Mouse (Mus musculus) midbrain, embryonic 16.5 days (tissue): Measurements from ENCODE around the gene Iqce. TPM values are rescaled to one million over a fixed set of nuclear protein-coding genes. Genes with fewer than 3 reads are reported as not detected.

Experiments used
- ATAC-seq: fragments of 200-750 bp; cut with Nextera tagmentation; 2 replicates; pipeline ENCODE4 v1.8.0; 2017; ENCODE audit warnings: moderate TSS enrichment
- H3K27ac ChIP-seq: fragments of 300-500 bp; sonication (generic); 2 replicates; pipeline ENCODE4 v1.5.1; 2014; ENCODE audit warnings: mild to moderate bottlenecking, low read length, mixed read lengths
- H3K27me3 ChIP-seq: fragments of 300-500 bp; sonication (generic); 2 replicates; pipeline ENCODE4 v1.6.1; 2014; ENCODE audit warnings: low read depth, low read length, mixed read lengths; ENCODE audit not compliant: control insufficient read depth, insufficient read depth
- H3K36me3 ChIP-seq: fragments of 300-500 bp; sonication (generic); 2 replicates; pipeline ENCODE4 v1.6.1; 2014; ENCODE audit warnings: mild to moderate bottlenecking, low read length, moderate library complexity, mixed read lengths; ENCODE audit not compliant: control insufficient read depth, insufficient read depth
- H3K4me1 ChIP-seq: fragments of 300-500 bp; sonication (generic); 2 replicates; pipeline ENCODE4 v1.6.1; 2014; ENCODE audit warnings: mild to moderate bottlenecking, low read length, mixed read lengths; ENCODE audit not compliant: control insufficient read depth, insufficient read depth
- H3K4me2 ChIP-seq: fragments of 300-500 bp; sonication (generic); 2 replicates; pipeline ENCODE4 v1.6.1; 2014; ENCODE audit warnings: mild to moderate bottlenecking, low read length, mixed read lengths
- H3K4me3 ChIP-seq: fragments of 300-500 bp; sonication (generic); 2 replicates; pipeline ENCODE4 v1.5.1; 2014; ENCODE audit warnings: low read depth, mild to moderate bottlenecking, low read length, moderate library complexity, mixed read lengths
- H3K9ac ChIP-seq: fragments of 300-500 bp; sonication (generic); 2 replicates; pipeline ENCODE4 v1.6.1; 2014; ENCODE audit warnings: low read depth, low read length, mixed read lengths
- H3K9me3 ChIP-seq: fragments of 300-500 bp; sonication (generic); replicated peaks from 2 replicates; pipeline ENCODE4 v1.6.1; 2014; ENCODE audit warnings: mild to moderate bottlenecking, low read length, mixed read lengths; ENCODE audit not compliant: control insufficient read depth, poor library complexity, severe bottlenecking
- WGBS: fragments of 180-500 bp; shearing (Covaris S2); extraction: QIAGEN DNeasy Blood & Tissue Kit; methylation state at CpG from one replicate; pipeline ENCODE4 v1.1.7; 2014; 5-methylcytosine and 5-hydroxymethylcytosine counted together
- polyA plus RNA-seq: library from polyadenylated mRNA; unstranded; fragments of >200 nt; fragmentation: Nextera tagmentation; extraction: Ambion mirVana; gene quantifications from 2 replicates; pipeline ENCODE4 v1.2.1, GENCODE M21; 2015

The Iqce gene
- polyA plus RNA-seq, 1 experiment from 2014 or later, result 31.5 TPM

- Histone ChIP-seq H3K9ac (0 out of 2 replicates have a peak overlapping the region, but pooled peaks have one; percentile 12), H3K4me1 (peaks cover 17% of the 10 kb centered on the region), H3K36me3 (peaks cover 16% of the 10 kb centered on the region), H3K4me3 (no peak overlapping the region), H3K9me3 (no peaks in the 10 kb centered on the region), H3K4me2 (no peak overlapping the region), H3K27me3 (no peaks in the 10 kb centered on the region), H3K27ac (no peak overlapping the region)
- WGBS, result 84% methylated on average over 9 of the region's 9 CpGs
- ATAC-seq, result no peak
Measured at GRCm38 (mm10) chr5:140699776-140700175, 2.4 kb downstream of the Iqce start.

GRCm38 (mm10) chr5:140695987-140696386 lies 6.2 kb downstream of the Iqce start:
- Histone ChIP-seq H3K9me3 (no peaks in the 10 kb centered on the region), H3K27me3 (no peaks in the 10 kb centered on the region), H3K9ac (no peak overlapping the region), H3K4me3 (no peak overlapping the region), H3K4me2 (no peak overlapping the region), H3K27ac (no peak overlapping the region), H3K4me1 (peaks cover 5% of the 10 kb centered on the region), H3K36me3 (peaks cover 23% of the 10 kb centered on the region)
- no peak for ATAC-seq
- 86% methylated on average over 7 of the region's 7 CpGs for WGBS

- WGBS, result 79% methylated on average over 3 of the region's 3 CpGs
- no peaks in the 10 kb centered on the region for H3K27me3 ChIP-seq
- H3K4me2 ChIP-seq, result no peak overlapping the region
- H3K36me3 ChIP-seq, result peaks cover 32% of the 10 kb centered on the region
- H3K4me1 ChIP-seq, result no peaks in the 10 kb centered on the region
- H3K9ac ChIP-seq, result no peak overlapping the region
- H3K9me3 ChIP-seq, result no peaks in the 10 kb centered on the region
- ATAC-seq, result no peak
- no peak overlapping the region for H3K27ac ChIP-seq
- no peak overlapping the region for H3K4me3 ChIP-seq
Measured at GRCm38 (mm10) chr5:140688434-140688833, 13.7 kb downstream of the Iqce start.

GRCm38 (mm10) chr5:140684343-140685148 lies 17.6 kb downstream of the Iqce start:
- Histone ChIP-seq H3K27ac (no peak overlapping the region), H3K9ac (no peak overlapping the region), H3K27me3 (no peaks in the 10 kb centered on the region), H3K4me2 (no peak overlapping the region), H3K4me1 (no peaks in the 10 kb centered on the region), H3K4me3 (no peak overlapping the region), H3K36me3 (peaks cover 24% of the 10 kb centered on the region), H3K9me3 (no peaks in the 10 kb centered on the region)
- WGBS, result 58% methylated on average over 16 of the region's 16 CpGs
- ATAC-seq, result peak; percentile 57; the same call in 1 of the 2 replicates

- ATAC-seq, result no peak
- no peaks in the 10 kb centered on the region for H3K9me3 ChIP-seq
- no peak overlapping the region for H3K4me2 ChIP-seq
- no peak overlapping the region for H3K9ac ChIP-seq
- no peaks in the 10 kb centered on the region for H3K4me1 ChIP-seq
- H3K27me3 ChIP-seq, result no peaks in the 10 kb centered on the region
- H3K4me3 ChIP-seq, result no peak overlapping the region
- no peak overlapping the region for H3K27ac ChIP-seq
- WGBS, result 97% methylated on average over 6 of the region's 6 CpGs
- H3K36me3 ChIP-seq, result peaks cover 19% of the 10 kb centered on the region
Measured at GRCm38 (mm10) chr5:140682113-140682512, 20.1 kb downstream of the Iqce start.

- Histone ChIP-seq H3K27me3 (no peaks in the 10 kb centered on the region), H3K36me3 (peaks cover 19% of the 10 kb centered on the region), H3K9ac (no peak overlapping the region), H3K4me3 (no peak overlapping the region), H3K9me3 (no peaks in the 10 kb centered on the region), H3K27ac (no peak overlapping the region), H3K4me2 (no peak overlapping the region), H3K4me1 (no peaks in the 10 kb centered on the region)
- 94% methylated on average over 1 of the region's 1 CpGs for WGBS
- ATAC-seq, result no peak
Measured at GRCm38 (mm10) chr5:140680950-140681349, 21.2 kb downstream of the Iqce start.

- H3K4me1 ChIP-seq, result no peaks in the 10 kb centered on the region
- H3K9me3 ChIP-seq, result no peaks in the 10 kb centered on the region
- no peaks in the 10 kb centered on the region for H3K27me3 ChIP-seq
- H3K4me3 ChIP-seq, result no peak overlapping the region
- peaks cover 20% of the 10 kb centered on the region for H3K36me3 ChIP-seq
- H3K27ac ChIP-seq, result no peak overlapping the region
- no peak for ATAC-seq
- H3K9ac ChIP-seq, result no peak overlapping the region
- 87% methylated on average over 6 of the region's 6 CpGs for WGBS
- H3K4me2 ChIP-seq, result no peak overlapping the region
Measured at GRCm38 (mm10) chr5:140680051-140680450, 22.1 kb downstream of the Iqce start.

- 91% methylated on average over 6 of the region's 6 CpGs for WGBS
- peaks cover 18% of the 10 kb centered on the region for H3K36me3 ChIP-seq
- ATAC-seq, result no peak
Measured at GRCm38 (mm10) chr5:140677137-140677536, 25.0 kb downstream of the Iqce start.

GRCm38 (mm10) chr5:140675640-140676039 lies 26.5 kb downstream of the Iqce start:
- peaks cover 20% of the 10 kb centered on the region for H3K36me3 ChIP-seq
- H3K9me3 ChIP-seq, result no peaks in the 10 kb centered on the region
- H3K4me3 ChIP-seq, result no peak overlapping the region
- H3K4me1 ChIP-seq, result no peaks in the 10 kb centered on the region
- H3K27me3 ChIP-seq, result no peaks in the 10 kb centered on the region
- H3K4me2 ChIP-seq, result no peak overlapping the region
- 79% methylated on average over 11 of the region's 11 CpGs for WGBS
- no peak overlapping the region for H3K9ac ChIP-seq
- ATAC-seq, result no peak
- no peak overlapping the region; the same call in 1 of the 2 replicates for H3K27ac ChIP-seq

More at GRCm38 (mm10) chr5:140677137-140677536, 25.0 kb downstream of the Iqce start:
- Histone ChIP-seq H3K4me1 (no peaks in the 10 kb centered on the region), H3K9me3 (no peaks in the 10 kb centered on the region), H3K27ac (no peak overlapping the region), H3K4me3 (no peak overlapping the region), H3K4me2 (no peak overlapping the region), H3K27me3 (no peaks in the 10 kb centered on the region), H3K9ac (no peak overlapping the region)
